Mouse (Mus musculus) lung, adult 2 months (tissue): ENCODE measurements around the gene Ltbp4.

Source experiments
- CTCF ChIP-seq: fragments of 200-500 bp; IDR thresholded peaks from 2 replicates; pipeline ENCODE4 v1.5.1; 2011; ENCODE audit warnings: mild to moderate bottlenecking, low read length, control low read depth; ENCODE audit not compliant: insufficient read depth
- POLR2A ChIP-seq: fragments of 200-500 bp; IDR thresholded peaks from 2 replicates; pipeline ENCODE4 v1.6.1; 2011; ENCODE audit warnings: low read depth, mild to moderate bottlenecking, control low read depth, low read length, borderline replicate concordance; ENCODE audit errors: extremely low read depth

- TF ChIP-seq CTCF (no peak), POLR2A (no peak)
Observed at GRCm38 (mm10) chr7:27266515-27267128, 70.9 kb downstream of the Ltbp4 start.
